Mouse (Mus musculus): ENCODE results near the gene Arvcf. TPM values are rescaled to one million over a fixed set of nuclear protein-coding genes. Genes with fewer than 3 reads are reported as not detected.

Gene Arvcf
- polyA plus RNA-seq (2012; rRNA removed) (6.0 and 6.4 TPM in 2 replicates), polyA plus RNA-seq (2014; fragmentation: Nextera tagmentation; extraction: Ambion mirVana) (4.7 and 7.4 TPM in 2 replicates)

GRCm38 (mm10) chr16:18347931-18348600 is at the start of gene Arvcf, which contains the start of gene Tango2:
TSS of gene Arvcf (plus strand) at chr16:18348182.
TSS of gene Tango2 (minus strand) at chr16:18348103.
- TF ChIP-seq CTCF (IDR thresholded peaks at IDR 0.05; ENCODE audit: low read depth): peak; percentile 53
- no peak for TF ChIP-seq EP300 (IDR thresholded peaks at IDR 0.05; ENCODE audit: low read depth)
- Histone ChIP-seq H3K4me1 (replicated peaks; ENCODE audit: control insufficient read depth in 2 of 2, insufficient read depth in 2 of 2, low read length in 1 of 2) (peaks cover 15 to 23% of the 10 kb centered on the region in 2 experiments), H3K27ac (no peak within 1 kb of the TSS), H3K9me3 (ENCODE audit: control insufficient read depth, low read length) (no peaks in the 10 kb centered on the region), H3K4me3 (ENCODE audit: insufficient read depth in 1 of 2, low read depth in 2 of 2, low read length in 2 of 2) (peak within 1 kb of the TSS; percentile 45 to 56), H3K36me3 (replicated peaks; ENCODE audit: control insufficient read depth, insufficient read depth, low read depth) (no peaks in the 10 kb centered on the region), H3K27me3 (ENCODE audit: control insufficient read depth, insufficient read depth, low read length) (peaks cover 48% of the 10 kb centered on the region), H3K9ac (replicated peaks) (no peak within 1 kb of the TSS), H3K4me2 (ENCODE audit: low read depth) (peak within 1 kb of the TSS; percentile 62)
- WGBS (ENCODE audit: insufficient replicate concordance): 2% methylated on average over 40 of the region's 44 CpGs
- DNase-seq (ENCODE audit: low read depth in 3 of 3, low spot score in 3 of 3) (no peak), ATAC-seq (ENCODE audit: insufficient read depth) (no peak)

- Histone ChIP-seq H3K4me2 (ENCODE audit: low read depth) (no peak overlapping the region), H3K4me3 (ENCODE audit: insufficient read depth in 1 of 2, low read depth in 2 of 2, low read length in 2 of 2) (no peak overlapping the region), H3K9me3 (ENCODE audit: control insufficient read depth, low read length) (no peaks in the 10 kb centered on the region), H3K27me3 (ENCODE audit: control insufficient read depth, insufficient read depth, low read length) (no peaks in the 10 kb centered on the region), H3K36me3 (replicated peaks; ENCODE audit: control insufficient read depth, insufficient read depth, low read depth) (peaks cover 39% of the 10 kb centered on the region), H3K27ac (no peak overlapping the region), H3K9ac (replicated peaks) (no peak overlapping the region), H3K4me1 (replicated peaks; ENCODE audit: control insufficient read depth in 2 of 2, insufficient read depth in 2 of 2, low read length in 1 of 2) (no peaks in the 10 kb centered on the region)
- no peak for TF ChIP-seq EP300 (IDR thresholded peaks at IDR 0.05; ENCODE audit: low read depth)
- no peak for TF ChIP-seq CTCF (IDR thresholded peaks at IDR 0.05; ENCODE audit: low read depth)
- WGBS (ENCODE audit: insufficient replicate concordance): 12% methylated on average over 1 of the region's 1 CpGs
- DNase-seq (ENCODE audit: low read depth in 3 of 3, low spot score in 3 of 3): no peak
- no peak; the same call in 1 of the 2 replicates for ATAC-seq (ENCODE audit: insufficient read depth)
Measured at GRCm38 (mm10) chr16:18308159-18308558, 39.8 kb upstream of the Arvcf start.

- ATAC-seq (ENCODE audit: insufficient read depth) (no peak), DNase-seq (ENCODE audit: low read depth in 3 of 3, low spot score in 3 of 3) (no peak)
- Histone ChIP-seq H3K27me3 (ENCODE audit: control insufficient read depth, insufficient read depth, low read length) (no peaks in the 10 kb centered on the region), H3K4me1 (replicated peaks; ENCODE audit: control insufficient read depth in 2 of 2, insufficient read depth in 2 of 2, low read length in 1 of 2) (no peaks in the 10 kb centered on the region), H3K36me3 (replicated peaks; ENCODE audit: control insufficient read depth, insufficient read depth, low read depth) (peaks cover 35% of the 10 kb centered on the region), H3K9ac (replicated peaks) (no peak overlapping the region), H3K27ac (no peak overlapping the region), H3K4me3 (ENCODE audit: insufficient read depth in 1 of 2, low read depth in 2 of 2, low read length in 2 of 2) (no peak overlapping the region), H3K9me3 (ENCODE audit: control insufficient read depth, low read length) (no peaks in the 10 kb centered on the region), H3K4me2 (ENCODE audit: low read depth) (no peak overlapping the region)
- 56% methylated on average over 3 of the region's 3 CpGs for WGBS (ENCODE audit: insufficient replicate concordance)
- TF ChIP-seq CTCF (IDR thresholded peaks at IDR 0.05; ENCODE audit: low read depth): no peak
- no peak for TF ChIP-seq EP300 (IDR thresholded peaks at IDR 0.05; ENCODE audit: low read depth)
Measured at GRCm38 (mm10) chr16:18318992-18319391, 29.0 kb upstream of the Arvcf start.

- no peak for ATAC-seq (ENCODE audit: insufficient read depth)
- Histone ChIP-seq H3K4me1 (replicated peaks; ENCODE audit: control insufficient read depth in 2 of 2, insufficient read depth in 2 of 2, low read length in 1 of 2) (no peaks in the 10 kb centered on the region), H3K4me3 (ENCODE audit: insufficient read depth in 1 of 2, low read depth in 2 of 2, low read length in 2 of 2) (no peak overlapping the region), H3K4me2 (ENCODE audit: low read depth) (no peak overlapping the region), H3K27me3 (ENCODE audit: control insufficient read depth, insufficient read depth, low read length) (no peaks in the 10 kb centered on the region), H3K9me3 (ENCODE audit: control insufficient read depth, low read length) (no peaks in the 10 kb centered on the region), H3K36me3 (replicated peaks; ENCODE audit: control insufficient read depth, insufficient read depth, low read depth) (peaks cover 38% of the 10 kb centered on the region), H3K27ac (no peak overlapping the region), H3K9ac (replicated peaks) (no peak overlapping the region)
- TF ChIP-seq CTCF (IDR thresholded peaks at IDR 0.05; ENCODE audit: low read depth) (no peak), EP300 (IDR thresholded peaks at IDR 0.05; ENCODE audit: low read depth) (no peak)
- DNase-seq (ENCODE audit: low read depth in 3 of 3, low spot score in 3 of 3): no peak
- 68% methylated on average over 2 of the region's 2 CpGs for WGBS (ENCODE audit: insufficient replicate concordance)
Measured at GRCm38 (mm10) chr16:18321443-18321842, 26.5 kb upstream of the Arvcf start.

GRCm38 (mm10) chr16:18323460-18323859 is 24.5 kb upstream of the Arvcf start:
- H3K36me3 ChIP-seq (replicated peaks; ENCODE audit: control insufficient read depth, insufficient read depth, low read depth): peaks cover 32% of the 10 kb centered on the region
- H3K27me3 ChIP-seq (ENCODE audit: control insufficient read depth, insufficient read depth, low read length): no peaks in the 10 kb centered on the region
- H3K9me3 ChIP-seq (ENCODE audit: control insufficient read depth, low read length): no peaks in the 10 kb centered on the region
- no peak overlapping the region for H3K9ac ChIP-seq (replicated peaks)
- ATAC-seq (ENCODE audit: insufficient read depth) (no peak), DNase-seq (ENCODE audit: low read depth in 3 of 3, low spot score in 3 of 3) (no peak)
- H3K27ac ChIP-seq: no peak overlapping the region
- H3K4me1 ChIP-seq (replicated peaks; ENCODE audit: control insufficient read depth in 2 of 2, insufficient read depth in 2 of 2, low read length in 1 of 2): no peaks in the 10 kb centered on the region
- H3K4me3 ChIP-seq (ENCODE audit: insufficient read depth in 1 of 2, low read depth in 2 of 2, low read length in 2 of 2): no peak overlapping the region
- TF ChIP-seq EP300 (IDR thresholded peaks at IDR 0.05; ENCODE audit: low read depth): no peak
- TF ChIP-seq CTCF (IDR thresholded peaks at IDR 0.05; ENCODE audit: low read depth): no peak
- WGBS (ENCODE audit: insufficient replicate concordance): 86% methylated on average over 2 of the region's 2 CpGs
- H3K4me2 ChIP-seq (ENCODE audit: low read depth): no peak overlapping the region
